Mouse (Mus musculus): ENCODE measurements at regions not wholly inside any gene's neighbourhood (a gene's known extent, or its start where the extent isn't known, plus 50 kb on each side); places are given as distances from the start of the nearest gene placed in this dataset.

DNA sequence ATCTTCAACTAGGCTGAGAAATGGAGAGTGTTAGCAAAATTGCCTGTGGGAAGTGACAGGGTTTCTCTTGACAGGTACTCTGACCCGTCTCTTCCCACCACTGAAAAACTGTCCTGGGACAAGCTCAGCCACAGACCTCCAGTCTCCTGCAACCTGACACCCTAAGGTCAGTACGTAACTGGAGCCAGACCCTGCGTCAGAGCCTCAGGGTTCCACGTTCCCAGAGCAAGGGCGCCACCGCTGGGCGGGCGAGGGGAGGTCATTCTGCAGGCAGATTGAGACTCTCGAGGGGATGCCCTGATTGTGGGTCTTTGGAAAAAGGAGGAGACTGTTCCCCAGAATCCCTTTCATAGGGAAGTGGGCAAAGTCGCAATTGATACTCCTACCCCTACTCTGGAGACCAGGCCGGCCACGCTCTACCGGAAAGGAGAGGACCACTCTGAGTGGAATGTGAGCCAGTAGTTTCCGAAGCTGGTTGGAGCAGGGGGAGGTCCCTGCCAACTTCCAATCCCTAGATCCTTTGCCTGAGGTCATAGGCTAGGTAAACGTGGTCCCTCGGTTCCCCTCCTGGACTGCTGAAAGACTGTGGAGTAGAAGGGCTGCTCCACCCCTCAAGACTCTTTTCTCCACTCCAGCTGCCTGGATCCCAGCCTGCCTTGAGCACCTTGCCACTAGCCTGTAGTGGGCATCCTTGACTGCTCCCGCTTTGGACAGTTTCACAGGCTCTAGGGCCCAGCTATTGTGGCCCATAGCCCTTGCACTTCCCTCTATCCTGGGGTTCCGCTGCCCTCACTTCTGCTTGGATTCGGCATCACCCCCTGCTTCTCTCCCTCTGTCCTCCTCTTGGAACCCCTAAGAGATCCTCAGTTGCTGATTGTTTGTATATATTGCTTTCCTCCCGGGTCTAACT lies 61.0 kb upstream of the Lpcat1 start:
- peak; percentile 59 to 61 for DNase-seq

DNA sequence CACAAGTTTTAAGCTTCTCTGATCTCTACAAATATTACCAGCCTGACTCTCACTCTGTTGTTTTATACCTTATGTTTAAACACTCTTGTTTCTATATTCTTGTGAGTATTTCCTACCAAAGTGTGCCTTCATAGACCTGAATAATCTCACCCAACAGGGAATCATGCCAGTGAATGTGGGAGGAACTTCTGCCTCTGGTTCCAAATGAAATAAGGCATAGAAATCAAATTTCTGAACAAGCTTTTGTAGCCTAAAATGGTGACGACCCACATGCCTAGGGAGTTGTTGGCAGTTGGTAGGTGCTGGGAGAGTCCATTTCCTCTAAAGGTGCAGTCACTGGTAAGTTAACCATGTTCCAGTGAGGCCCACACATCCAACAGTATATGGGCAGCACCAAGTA lies 66.1 kb upstream of the Lpcat1 start:
- DNase-seq, result no peak

DNA sequence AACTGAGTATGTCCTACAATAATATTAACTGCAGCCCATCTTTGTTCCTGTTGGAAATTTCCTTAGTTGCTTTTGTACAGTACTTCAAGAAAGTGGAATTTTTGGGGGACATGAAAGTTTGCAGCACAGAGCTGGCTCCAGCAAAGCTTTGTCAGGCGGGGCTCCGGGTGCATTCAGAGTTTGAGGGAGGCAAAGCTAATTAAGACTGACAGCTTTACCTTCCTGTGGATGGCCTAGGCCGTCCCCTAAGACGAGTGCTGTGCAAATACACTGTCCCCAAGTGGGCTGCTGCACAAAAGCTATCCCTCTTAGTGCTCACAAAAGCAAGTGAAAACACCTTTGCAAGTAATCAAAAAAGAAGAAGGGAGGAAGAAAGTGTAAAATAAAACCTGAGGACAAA lies 68.7 kb upstream of the Ndufs6 start:
- no peak for DNase-seq

DNA sequence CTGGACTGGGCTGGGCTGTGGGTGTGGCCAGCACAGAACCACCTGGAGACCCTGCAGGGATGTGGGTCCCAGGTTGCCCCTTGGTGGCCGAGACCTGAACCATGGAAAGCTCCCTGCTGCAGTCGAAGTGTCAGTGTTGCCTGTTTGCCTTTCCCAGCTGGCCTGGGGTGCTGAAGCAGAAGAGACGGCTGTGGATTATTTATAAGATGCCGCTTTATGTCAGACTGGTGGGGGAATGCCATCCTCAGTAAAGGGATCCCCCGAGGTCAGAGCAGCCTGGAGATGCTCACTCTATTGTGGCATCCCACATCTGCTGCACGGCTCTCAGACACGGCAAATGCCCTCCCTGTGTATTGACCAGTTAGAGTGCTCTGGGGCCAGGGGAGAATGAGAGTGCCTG lies 67.5 kb upstream of the Ndufs6 start:
- no peak for DNase-seq

DNA sequence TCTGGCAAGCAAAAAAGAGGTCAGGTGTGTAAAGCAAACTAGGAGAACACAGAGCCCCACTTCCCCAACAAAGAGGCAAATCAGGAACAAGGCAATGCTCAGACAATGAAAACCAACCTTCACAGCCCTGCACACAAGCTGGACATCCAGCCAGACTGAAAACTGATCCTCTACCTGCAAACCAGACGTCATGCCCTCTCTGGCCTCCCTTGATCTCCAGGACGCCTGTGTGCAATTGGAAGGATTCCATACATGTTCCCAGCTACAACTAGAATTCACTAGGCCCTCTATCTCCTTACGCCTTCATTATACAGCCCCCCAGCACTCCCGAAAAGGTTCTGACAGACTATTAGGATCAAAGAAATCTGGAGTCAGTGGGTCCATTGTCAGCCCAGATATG lies 60.7 kb upstream of the Ndufs6 start:
- no peak for DNase-seq

DNA sequence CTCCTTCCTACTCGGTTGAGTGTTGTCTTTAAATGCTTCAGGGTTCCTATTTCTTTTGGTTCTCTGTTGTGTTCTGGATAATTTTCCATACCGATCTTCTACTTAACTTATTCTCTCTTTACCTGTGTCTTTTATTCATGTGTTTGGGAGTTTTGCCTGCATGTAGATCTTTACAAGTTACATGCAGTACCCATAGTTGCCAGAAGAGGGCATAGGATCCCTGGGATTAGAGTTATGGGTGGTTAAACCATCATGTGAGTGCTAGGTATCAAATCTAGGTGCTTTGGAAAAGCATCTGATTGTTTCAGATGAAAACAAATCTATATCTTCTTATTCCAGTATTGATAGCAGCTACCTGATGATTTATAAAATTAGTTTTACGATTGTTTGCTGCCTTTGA lies 55.2 kb upstream of the Ndufs6 start:
- DNase-seq, result peak; percentile 54 to 67
